Mouse (Mus musculus): ENCODE data around the gene Rasl10a. TPM values are rescaled to one million over a fixed set of nuclear protein-coding genes. Genes with fewer than 3 reads are reported as not detected.
"Not testable (repeated sequence)": the region's sequence is repeated elsewhere in the genome, so short reads cannot be mapped to it uniquely, and the experiment has no call there.

The Rasl10a gene
- polyA plus RNA-seq, 1 experiment from 2014 or later = 4.2 TPM

- no peak overlapping the region for H3K9ac ChIP-seq
- WGBS = 56% methylated on average over 29 of the region's 31 CpGs
- peak overlapping the region; percentile 76 for H3K4me3 ChIP-seq
- H3K27me3 ChIP-seq = peaks cover 61% of the 10 kb centered on the region
- no peak for ATAC-seq (ENCODE audit: low FRiP score, low read depth)
- peaks cover 21% of the 10 kb centered on the region for H3K36me3 ChIP-seq
- no peaks in the 10 kb centered on the region for H3K9me3 ChIP-seq
- H3K4me2 ChIP-seq (replicated peaks) = peak overlapping the region; percentile 96
- H3K4me1 ChIP-seq = peaks cover 58% of the 10 kb centered on the region
- no peak overlapping the region for H3K27ac ChIP-seq
These were observed 5.8 kb downstream of the Rasl10a start for GRCm38 (mm10) chr11:5063561-5064281.

GRCm38 (mm10) chr11:5064282-5065055, 6.5 kb downstream of the Rasl10a start:
- Histone ChIP-seq H3K36me3 (peaks cover 29% of the 10 kb centered on the region), H3K9me3 (no peaks in the 10 kb centered on the region), H3K4me2 (replicated peaks) (peak overlapping the region; percentile 96), H3K27ac (no peak overlapping the region; the same call in 1 of the 2 replicates), H3K4me3 (peak overlapping the region; percentile 76), H3K27me3 (peaks cover 53% of the 10 kb centered on the region), H3K4me1 (peaks cover 50% of the 10 kb centered on the region), H3K9ac (peak overlapping the region; percentile 79)
- no peak for ATAC-seq (ENCODE audit: low FRiP score, low read depth)
- WGBS = 12% methylated on average over 38 of the region's 38 CpGs

GRCm38 (mm10) chr11:5065056-5065821, 7.3 kb downstream of the Rasl10a start, which contains the start of gene Gas2l1:
Gene Gas2l1, minus strand, starts transcription at chr11:5065327.
- Histone ChIP-seq H3K4me3 (peak within 1 kb of the TSS; percentile 76), H3K36me3 (peaks cover 35% of the 10 kb centered on the region), H3K4me2 (replicated peaks) (peak within 1 kb of the TSS; percentile 96), H3K9ac (peak within 1 kb of the TSS; percentile 79), H3K27ac (peak within 1 kb of the TSS; percentile 28; the same call in 1 of the 2 replicates), H3K27me3 (peaks cover 46% of the 10 kb centered on the region), H3K9me3 (no peaks in the 10 kb centered on the region), H3K4me1 (peaks cover 45% of the 10 kb centered on the region)
- ATAC-seq (ENCODE audit: low FRiP score, low read depth) = peak; percentile 82
- under 1% methylated on average over 49 of the region's 50 CpGs for WGBS

GRCm38 (mm10) chr11:5067063-5067462, 9.1 kb downstream of the Rasl10a start:
- H3K4me3 ChIP-seq = no peak overlapping the region
- ATAC-seq (ENCODE audit: low FRiP score, low read depth) = no peak
- no peak overlapping the region for H3K9ac ChIP-seq
- peaks cover 27% of the 10 kb centered on the region for H3K27me3 ChIP-seq
- no peak overlapping the region for H3K4me2 ChIP-seq (replicated peaks)
- no peaks in the 10 kb centered on the region for H3K9me3 ChIP-seq
- H3K36me3 ChIP-seq = peaks cover 42% of the 10 kb centered on the region
- H3K27ac ChIP-seq = no peak overlapping the region
- H3K4me1 ChIP-seq = peaks cover 28% of the 10 kb centered on the region

GRCm38 (mm10) chr11:5068126-5068971, 10.4 kb downstream of the Rasl10a start:
- Histone ChIP-seq H3K4me3 (no peak overlapping the region), H3K4me1 (peaks cover 15% of the 10 kb centered on the region), H3K27me3 (peaks cover 14% of the 10 kb centered on the region), H3K9ac (no peak overlapping the region), H3K4me2 (replicated peaks) (no peak overlapping the region), H3K9me3 (no peaks in the 10 kb centered on the region), H3K27ac (no peak overlapping the region), H3K36me3 (peaks cover 55% of the 10 kb centered on the region)
- no peak for ATAC-seq (ENCODE audit: low FRiP score, low read depth)
- 86% methylated on average over 9 of the region's 9 CpGs for WGBS

- Histone ChIP-seq H3K27me3 (no peaks in the 10 kb centered on the region), H3K9ac (no peak overlapping the region), H3K4me2 (replicated peaks) (no peak overlapping the region), H3K27ac (no peak overlapping the region), H3K4me3 (no peak overlapping the region), H3K36me3 (peaks cover 84% of the 10 kb centered on the region), H3K9me3 (no peaks in the 10 kb centered on the region), H3K4me1 (no peaks in the 10 kb centered on the region)
- no peak for ATAC-seq (ENCODE audit: low FRiP score, low read depth)
- 76% methylated on average over 4 of the region's 4 CpGs for WGBS
These were observed 17.0 kb downstream of the Rasl10a start for GRCm38 (mm10) chr11:5074882-5075281.

GRCm38 (mm10) chr11:5075760-5076159, 17.8 kb downstream of the Rasl10a start:
- Histone ChIP-seq H3K9ac (no peak overlapping the region), H3K4me2 (replicated peaks) (no peak overlapping the region), H3K36me3 (peaks cover 84% of the 10 kb centered on the region), H3K9me3 (no peaks in the 10 kb centered on the region), H3K4me3 (no peak overlapping the region), H3K4me1 (no peaks in the 10 kb centered on the region), H3K27me3 (no peaks in the 10 kb centered on the region), H3K27ac (no peak overlapping the region)
- ATAC-seq (ENCODE audit: low FRiP score, low read depth) = no peak

GRCm38 (mm10) chr11:5076843-5077242, 18.9 kb downstream of the Rasl10a start:
- H3K36me3 ChIP-seq = peaks cover 79% of the 10 kb centered on the region

GRCm38 (mm10) chr11:5089147-5089546, 31.2 kb downstream of the Rasl10a start:
- Histone ChIP-seq H3K36me3 (peaks cover 79% of the 10 kb centered on the region), H3K4me1 (0 out of 2 replicates have a peak, but pooled peaks cover 3% of the 10 kb centered on the region), H3K4me3 (no peak overlapping the region), H3K9me3 (no peaks in the 10 kb centered on the region), H3K27me3 (no peaks in the 10 kb centered on the region), H3K27ac (no peak overlapping the region), H3K4me2 (replicated peaks) (no peak overlapping the region), H3K9ac (no peak overlapping the region)
- 92% methylated on average over 1 of the region's 1 CpGs for WGBS
- no peak for ATAC-seq (ENCODE audit: low FRiP score, low read depth)

More at GRCm38 (mm10) chr11:5076843-5077242, 18.9 kb downstream of the Rasl10a start:
- H3K9ac ChIP-seq; H3K27me3 ChIP-seq; H3K27ac ChIP-seq; H3K4me2 ChIP-seq (replicated peaks); H3K4me1 ChIP-seq; H3K4me3 ChIP-seq; ATAC-seq (ENCODE audit: low FRiP score, low read depth); H3K9me3 ChIP-seq: not testable (repeated sequence)
- WGBS = 80% methylated on average over 4 of the region's 5 CpGs

GRCm38 (mm10) chr11:5091706-5092105, 33.8 kb downstream of the Rasl10a start:
- no peaks in the 10 kb centered on the region for H3K9me3 ChIP-seq
- no peak for ATAC-seq (ENCODE audit: low FRiP score, low read depth)
- H3K4me3 ChIP-seq = no peak overlapping the region
- peaks cover 15% of the 10 kb centered on the region for H3K4me1 ChIP-seq
- peaks cover 53% of the 10 kb centered on the region for H3K36me3 ChIP-seq
- H3K9ac ChIP-seq = no peak overlapping the region
- H3K27ac ChIP-seq = no peak overlapping the region
- 46% methylated on average over 2 of the region's 2 CpGs for WGBS
- H3K4me2 ChIP-seq (replicated peaks) = no peak overlapping the region
- H3K27me3 ChIP-seq = no peaks in the 10 kb centered on the region

- Histone ChIP-seq H3K4me2 (replicated peaks) (peak overlapping the region; percentile 91), H3K27ac (no peak overlapping the region), H3K9ac (no peak overlapping the region), H3K27me3 (no peaks in the 10 kb centered on the region), H3K4me3 (no peak overlapping the region), H3K4me1 (peaks cover 34% of the 10 kb centered on the region), H3K9me3 (no peaks in the 10 kb centered on the region), H3K36me3 (peaks cover 16% of the 10 kb centered on the region)
- ATAC-seq (ENCODE audit: low FRiP score, low read depth) = no peak
- WGBS = 82% methylated on average over 5 of the region's 5 CpGs
These were observed 37.9 kb downstream of the Rasl10a start for GRCm38 (mm10) chr11:5095877-5096276.
